Mouse (Mus musculus): ENCODE measurements around the gene Fcgrt.

DNA sequence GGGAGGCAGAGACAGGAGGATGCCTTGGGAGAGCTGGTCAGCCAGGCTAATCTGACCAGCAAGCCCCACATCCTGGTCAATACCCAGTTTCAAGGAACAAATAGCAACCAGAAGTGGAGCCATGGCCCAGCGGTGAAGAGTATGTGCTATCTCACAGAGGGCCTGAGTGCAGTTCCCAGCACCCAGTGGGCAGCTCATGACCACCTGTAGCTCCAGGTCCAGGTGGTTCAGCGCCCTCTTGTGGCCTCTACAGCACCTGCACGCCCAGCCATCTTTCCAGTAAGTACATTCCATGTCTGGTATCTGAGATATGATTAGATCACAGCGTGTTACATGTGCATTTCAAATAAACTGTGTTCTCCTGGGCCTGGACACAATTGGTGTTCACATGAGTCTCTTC is 17.6 kb downstream of the Fcgrt start:
- TF ChIP-seq POLR2A (IDR thresholded peaks at IDR 0.05; ENCODE audit: insufficient read length, low read depth) = no peak
- TF ChIP-seq E2F4 (IDR thresholded peaks at IDR 0.05; ENCODE audit: insufficient read depth) = no peak
- no peak for TF ChIP-seq MYOG (IDR thresholded peaks at IDR 0.05; ENCODE audit: control insufficient read depth in 1 of 3, insufficient read depth in 1 of 3, insufficient read length in 2 of 3, low read depth in 2 of 3)
- TF ChIP-seq MAX (IDR thresholded peaks at IDR 0.05; ENCODE audit: low read depth) = no peak
- no peak for TF ChIP-seq POLR2AphosphoS2 (IDR thresholded peaks at IDR 0.05; ENCODE audit: insufficient read length, low read depth)
- no peak for TF ChIP-seq MYOD1 (IDR thresholded peaks at IDR 0.05; ENCODE audit: control insufficient read depth in 1 of 3, insufficient read length in 2 of 3, low read depth in 2 of 3)
- TF ChIP-seq SRF (IDR thresholded peaks at IDR 0.05; ENCODE audit: control insufficient read depth, insufficient read length, low read depth) = no peak
- no peak for TF ChIP-seq TCF3 (IDR thresholded peaks at IDR 0.05; ENCODE audit: insufficient read length, low read depth)
- TF ChIP-seq USF1 (IDR thresholded peaks at IDR 0.05; ENCODE audit: low read depth) = no peak
- no peak for TF ChIP-seq CEBPB (IDR thresholded peaks at IDR 0.05; ENCODE audit: insufficient read depth, poor library complexity, severe bottlenecking)
- no peak for TF ChIP-seq REST (IDR thresholded peaks at IDR 0.05; ENCODE audit: insufficient read depth, insufficient read length)
